Mouse (Mus musculus): Measurements from ENCODE around the gene Prps1l1. TPM values are rescaled to one million over a fixed set of nuclear protein-coding genes. Genes with fewer than 3 reads are reported as not detected.

The Prps1l1 gene
- polyA plus RNA-seq (2014; fragmentation: Illumina TruSeq; extraction: RNeasy Lipid Tissue Mini Kit (QIAGEN cat#74804); ENCODE audit: low read depth, low replicate concordance): not detected

GRCm38 (mm10) chr12:34984461-34984860 is at the start of gene Prps1l1:
TSS of gene Prps1l1 (plus strand) at chr12:34984761.

Other genes with a start within 250 kb of the Prps1l1 start
- gene Hdac9, start 67.7 kb upstream of the Prps1l1 start, polyA plus RNA-seq (2014; fragmentation: Illumina TruSeq; extraction: RNeasy Lipid Tissue Mini Kit (QIAGEN cat#74804); ENCODE audit: low read depth, low replicate concordance): 20.9 TPM
- gene Snx13, start 62.4 kb downstream of the Prps1l1 start, polyA plus RNA-seq (2014; fragmentation: Illumina TruSeq; extraction: RNeasy Lipid Tissue Mini Kit (QIAGEN cat#74804); ENCODE audit: low read depth, low replicate concordance): 40.6 TPM